Mouse (Mus musculus): ENCODE measurements around the gene Klhdc9.
"Not testable (repeated sequence)": the region's sequence is repeated elsewhere in the genome, so short reads cannot be mapped to it uniquely, and the experiment has no call there.

Gene Klhdc9

DNA sequence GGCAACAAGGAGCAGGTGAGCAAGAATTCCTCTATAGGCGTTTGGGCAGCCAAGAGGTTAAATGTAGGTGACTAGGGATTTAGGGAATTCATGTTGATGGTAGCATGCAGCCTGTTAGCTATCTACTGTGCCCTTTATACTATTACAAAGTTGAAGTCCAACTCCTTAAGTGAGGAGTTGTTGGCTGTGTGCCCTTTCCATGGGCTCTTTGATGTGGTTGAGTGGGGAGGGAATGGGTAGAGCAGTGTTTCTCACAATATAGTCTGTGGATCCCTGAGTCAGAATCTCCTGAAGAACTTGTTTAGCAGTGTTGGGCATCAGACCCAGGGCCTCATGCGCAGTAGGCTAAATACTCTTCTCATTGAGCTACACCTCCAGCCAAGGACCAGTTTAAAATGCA, 3.8 kb downstream of the Klhdc9 start:
- no peak for DNase-seq (ENCODE audit: low spot score)

- DNase-seq (ENCODE audit: low spot score): no peak
Measured at GRCm38 (mm10) chr1:171355812-171356340, 4.7 kb downstream of the Klhdc9 start.

GRCm38 (mm10) chr1:171349210-171349609, 11.4 kb downstream of the Klhdc9 start:
- DNase-seq (ENCODE audit: low spot score): no peak

DNA sequence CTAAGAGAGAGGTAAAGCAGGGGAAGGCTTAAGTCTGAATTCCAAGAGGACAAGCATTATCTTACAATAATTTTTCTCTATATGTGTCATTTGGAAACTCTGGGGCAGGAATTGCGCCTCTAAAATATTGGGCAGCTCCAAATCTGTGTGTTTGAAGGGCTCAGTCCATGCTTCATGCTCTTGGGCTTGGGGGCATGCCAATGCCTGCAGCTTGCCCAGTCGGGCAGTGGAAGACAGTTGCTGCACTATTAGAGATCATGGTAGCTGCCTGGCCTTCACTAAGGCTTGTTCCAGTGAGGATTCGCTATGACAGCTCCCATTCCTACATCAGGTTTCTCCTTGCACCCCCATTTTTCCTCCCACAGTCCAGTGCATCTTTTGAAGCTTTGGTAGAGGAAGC, 11.9 kb downstream of the Klhdc9 start:
- no peak for DNase-seq (ENCODE audit: low spot score)

DNA sequence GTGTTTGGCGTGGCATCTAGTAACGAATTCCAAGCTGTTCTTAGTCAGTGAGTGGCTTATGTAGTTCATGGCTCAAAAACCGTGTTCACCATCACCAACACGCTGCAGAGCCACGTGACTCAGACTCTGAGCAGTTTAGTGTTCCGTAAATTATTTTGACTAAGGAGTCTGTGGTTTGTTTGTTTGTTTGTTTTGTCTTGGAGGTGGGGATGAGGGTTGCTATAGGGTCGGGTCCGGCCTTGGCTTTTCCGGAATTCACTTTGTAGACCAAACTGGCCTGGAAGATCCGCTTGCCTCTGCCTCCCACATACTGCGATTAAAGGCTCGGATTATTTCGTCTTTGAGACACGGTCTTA, 14.5 kb downstream of the Klhdc9 start:
- no peak for DNase-seq (ENCODE audit: low spot score)

GRCm38 (mm10) chr1:171345225-171346094, 15.1 kb downstream of the Klhdc9 start, which contains the start of the genes Nit1 and Pfdn2:
Gene Nit1, minus strand, starts transcription at chr1:171345646.
Gene Pfdn2, plus strand, starts transcription at chr1:171345670.
- DNase-seq (ENCODE audit: low spot score): peak; percentile 95

GRCm38 (mm10) chr1:171344715-171345114, 15.9 kb downstream of the Klhdc9 start:
- no peak for DNase-seq (ENCODE audit: low spot score)

GRCm38 (mm10) chr1:171343922-171344677, 16.5 kb downstream of the Klhdc9 start:
- DNase-seq (ENCODE audit: low spot score): peak; percentile 24

GRCm38 (mm10) chr1:171342262-171343207, 18.1 kb downstream of the Klhdc9 start:
- DNase-seq (ENCODE audit: low spot score): no peak

DNA sequence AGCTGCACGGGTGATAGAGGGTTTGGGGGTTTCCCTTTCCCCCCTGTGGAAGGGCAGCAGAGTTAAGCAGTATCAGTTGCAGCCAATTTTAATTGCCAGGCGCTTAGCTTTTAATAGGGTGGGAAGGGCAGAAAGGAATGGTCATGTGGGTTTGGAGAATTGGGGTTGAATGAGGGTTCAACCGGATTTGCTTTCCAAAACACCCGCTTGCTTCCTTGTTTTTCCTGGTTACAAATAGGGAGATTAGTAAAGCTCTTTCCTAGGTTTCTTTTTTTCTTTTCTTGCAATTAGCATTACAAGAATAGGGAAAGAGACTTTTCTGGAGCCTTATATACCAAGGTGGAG, 30.4 kb downstream of the Klhdc9 start:
- DNase-seq (ENCODE audit: low spot score): no peak

DNA sequence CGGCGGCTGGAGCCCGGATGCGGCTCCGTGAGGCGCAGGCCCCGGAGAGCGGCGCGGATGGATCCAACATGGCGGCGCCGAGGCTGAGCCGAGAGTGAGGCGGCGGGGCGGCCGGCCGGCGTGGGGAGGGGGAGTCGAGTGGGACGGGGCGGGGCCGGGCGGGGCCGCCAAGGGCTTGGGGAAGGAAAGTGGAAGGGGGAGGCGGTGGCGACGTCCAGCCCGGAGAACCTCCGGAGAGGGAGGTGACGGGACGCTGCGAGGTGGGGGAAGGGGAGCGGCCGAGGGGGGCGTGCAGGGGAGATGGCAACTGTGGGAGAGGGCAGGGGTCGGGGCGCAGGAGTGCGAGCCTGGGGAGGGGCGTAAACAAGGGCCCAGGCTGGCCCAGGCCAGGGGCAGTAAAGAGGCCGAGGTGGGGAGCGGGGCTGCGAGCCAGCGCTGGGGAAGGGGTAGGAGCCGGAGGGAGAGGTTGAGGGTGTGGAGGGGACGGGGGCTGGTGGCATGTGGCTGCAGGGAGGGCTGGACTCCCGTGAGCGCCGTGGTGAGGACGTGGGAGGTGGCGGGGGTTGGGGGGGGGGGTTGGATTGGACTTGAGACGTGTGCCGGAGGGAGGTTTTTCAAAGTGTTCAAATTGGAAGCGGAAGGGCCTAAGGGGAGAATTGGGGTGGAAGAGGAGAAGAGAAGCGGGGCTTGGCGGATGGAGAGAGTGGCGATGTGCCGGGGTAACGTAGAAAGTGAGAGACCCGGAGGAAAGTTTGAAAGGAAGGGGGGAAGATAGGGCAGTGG, 31.0 kb downstream of the Klhdc9 start:
- peak; percentile 91 for DNase-seq (ENCODE audit: low spot score)

GRCm38 (mm10) chr1:171328839-171329432, 31.7 kb downstream of the Klhdc9 start, which contains the start of gene Dedd:
Gene Dedd, plus strand, starts transcription at chr1:171329145.
- peak; percentile 93 for DNase-seq (ENCODE audit: low spot score)

- DNase-seq (ENCODE audit: low spot score): peak; percentile 30
Measured at GRCm38 (mm10) chr1:171328244-171328643, 32.4 kb downstream of the Klhdc9 start.

DNA sequence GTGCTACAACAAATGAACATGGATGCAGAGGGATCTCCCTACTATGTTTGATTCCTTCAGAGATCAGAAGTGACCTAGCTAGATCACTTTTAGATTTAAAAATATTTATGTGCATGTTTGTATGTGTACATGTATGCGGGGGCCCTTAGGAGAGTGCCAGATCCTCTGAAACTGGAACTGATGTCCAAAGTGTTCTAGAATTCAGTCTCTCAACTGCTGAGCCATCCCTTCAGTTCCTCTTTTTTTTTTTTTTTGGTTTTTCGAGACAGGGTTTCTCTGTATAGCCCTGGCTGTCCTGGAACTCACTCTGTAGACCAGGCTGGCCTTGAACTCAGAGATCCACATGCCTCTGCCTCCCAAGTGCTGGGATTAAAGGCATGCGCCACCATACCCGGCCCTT, 34.0 kb downstream of the Klhdc9 start:
- DNase-seq (ENCODE audit: low spot score): not testable (repeated sequence)

GRCm38 (mm10) chr1:171325571-171325970, 35.0 kb downstream of the Klhdc9 start:
- DNase-seq (ENCODE audit: low spot score): no peak

- no peak for DNase-seq (ENCODE audit: low spot score)
Measured at GRCm38 (mm10) chr1:171322012-171322411, 38.6 kb downstream of the Klhdc9 start.

DNA sequence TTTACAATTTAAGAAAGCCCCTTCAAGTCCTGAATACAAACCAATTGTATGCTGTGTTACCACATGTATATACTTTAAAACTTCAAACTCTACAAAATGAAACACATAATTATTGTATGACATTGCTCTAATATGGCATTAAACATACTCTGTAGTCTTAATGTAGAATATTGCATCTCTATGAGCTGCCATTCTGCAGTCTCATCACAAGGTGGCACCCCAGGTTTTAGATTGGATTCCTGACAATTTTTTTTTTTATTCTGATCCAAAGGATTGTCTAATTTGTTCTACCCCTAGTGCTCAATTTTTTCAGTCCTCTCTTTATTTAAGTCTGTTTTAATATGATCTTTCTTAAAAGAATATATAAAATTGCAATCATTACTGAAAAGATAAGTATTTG, 39.2 kb downstream of the Klhdc9 start:
- peak; percentile 70 for DNase-seq (ENCODE audit: low spot score)

- no peak for DNase-seq (ENCODE audit: low spot score)
Measured at GRCm38 (mm10) chr1:171320151-171320550, 40.4 kb downstream of the Klhdc9 start.

DNA sequence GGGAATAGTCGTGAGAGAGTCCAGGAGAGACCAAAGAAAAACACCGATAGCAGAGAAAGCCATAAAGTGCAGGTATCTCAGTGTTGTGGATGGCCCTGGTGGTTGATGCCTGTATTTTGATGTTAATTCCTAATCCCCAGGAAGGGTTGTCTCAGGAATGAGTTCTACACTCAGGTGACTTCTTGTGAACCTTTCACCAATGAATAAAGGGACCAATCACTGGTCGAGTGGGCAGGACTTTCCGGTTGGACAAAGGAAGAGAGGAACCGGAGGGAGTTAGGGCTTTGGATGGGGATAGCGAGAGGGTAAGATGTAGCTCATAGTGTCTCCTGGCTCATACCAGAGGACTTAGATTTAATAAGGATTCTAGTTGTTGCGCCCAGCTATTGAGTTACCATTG, 40.9 kb downstream of the Klhdc9 start:
- peak; percentile 10 for DNase-seq (ENCODE audit: low spot score)

DNA sequence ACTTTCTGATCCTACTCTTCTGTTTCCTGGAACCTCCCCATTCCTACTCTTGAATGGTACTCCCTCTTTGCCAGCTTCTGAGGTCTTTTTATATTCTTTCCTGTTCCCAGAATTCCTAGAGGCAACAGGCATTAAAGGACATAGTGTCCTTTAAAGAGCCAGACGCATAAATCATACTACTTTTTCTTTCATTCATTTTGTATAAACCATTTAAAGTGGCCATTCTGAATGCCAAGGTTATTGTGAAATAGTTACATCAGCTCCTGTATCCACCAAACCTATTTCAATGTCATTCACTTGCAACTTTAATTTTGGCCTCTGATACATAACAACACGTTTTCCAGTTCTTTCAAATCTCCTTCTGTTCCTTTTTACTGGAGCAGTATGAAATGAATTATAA, 51.3 kb downstream of the Klhdc9 start:
- DNase-seq (ENCODE audit: low spot score): no peak

Measured in embryo, embryonic 10.5 days (tissue).